Mouse (Mus musculus) cerebellum, adult 9-11 months (tissue): ENCODE measurements at regions not wholly inside any gene's neighbourhood (a gene's known extent, or its start where the extent isn't known, plus 50 kb on each side); places are given as distances from the start of the nearest gene placed in this dataset.
A peak's percentile ranks its signal among the peaks of the same experiment; 100 is the strongest.

Experiments
- DNase-seq: peaks from one replicate; pipeline ENCODE4 v3.0.0; 2022

- DNase-seq: no peak
These were observed 267.4 kb upstream of the Erbb4 start for GRCm38 (mm10) chr1:69375246-69375645.

GRCm38 (mm10) chr1:69370078-69370477 is 262.2 kb upstream of the Erbb4 start:
- DNase-seq: no peak

- DNase-seq: no peak
These were observed 259.7 kb upstream of the Erbb4 start for GRCm38 (mm10) chr1:69367531-69367930.

- DNase-seq: no peak
These were observed 256.2 kb upstream of the Erbb4 start for GRCm38 (mm10) chr1:69364069-69364468.

- DNase-seq: no peak
These were observed 249.7 kb upstream of the Erbb4 start for GRCm38 (mm10) chr1:69357548-69357947.

- DNase-seq: no peak
These were observed 242.6 kb upstream of the Erbb4 start for GRCm38 (mm10) chr1:69350417-69350816.

- DNase-seq: no peak
These were observed 242.0 kb upstream of the Erbb4 start for GRCm38 (mm10) chr1:69349826-69350225.

GRCm38 (mm10) chr1:69342100-69342499 is 234.2 kb upstream of the Erbb4 start:
- DNase-seq: no peak

- no peak for DNase-seq
These were observed 232.6 kb upstream of the Erbb4 start for GRCm38 (mm10) chr1:69340481-69340880.

- DNase-seq: no peak
These were observed 223.8 kb upstream of the Erbb4 start for GRCm38 (mm10) chr1:69331418-69332254.

- no peak for DNase-seq
These were observed 221.5 kb upstream of the Erbb4 start for GRCm38 (mm10) chr1:69329399-69329798.

GRCm38 (mm10) chr1:69326711-69327110 is 218.9 kb upstream of the Erbb4 start:
- no peak for DNase-seq

GRCm38 (mm10) chr1:69319526-69319925 is 211.7 kb upstream of the Erbb4 start:
- no peak for DNase-seq

- DNase-seq: no peak
These were observed 189.0 kb upstream of the Erbb4 start for GRCm38 (mm10) chr1:69296816-69297215.

- no peak for DNase-seq
These were observed 183.5 kb upstream of the Erbb4 start for GRCm38 (mm10) chr1:69291329-69291728.

GRCm38 (mm10) chr1:69286374-69286773 is 178.5 kb upstream of the Erbb4 start:
- no peak for DNase-seq

- DNase-seq: no peak
These were observed 169.6 kb upstream of the Erbb4 start for GRCm38 (mm10) chr1:69277428-69277827.

GRCm38 (mm10) chr1:69247691-69248090 is 139.8 kb upstream of the Erbb4 start:
- no peak for DNase-seq

- no peak for DNase-seq
These were observed 134.5 kb upstream of the Erbb4 start for GRCm38 (mm10) chr1:69242289-69242909.

GRCm38 (mm10) chr1:69241502-69242214 is 133.8 kb upstream of the Erbb4 start:
- peak; percentile 13 for DNase-seq

- no peak for DNase-seq
These were observed 120.0 kb upstream of the Erbb4 start for GRCm38 (mm10) chr1:69227864-69228263.

GRCm38 (mm10) chr1:69212896-69213500 is 105.1 kb upstream of the Erbb4 start:
- no peak for DNase-seq

GRCm38 (mm10) chr1:69202745-69203144 is 94.9 kb upstream of the Erbb4 start:
- no peak for DNase-seq
